Mouse (Mus musculus) midbrain, postnatal 0 days (tissue): ENCODE results near the gene Slc7a5. TPM values are rescaled to one million over a fixed set of nuclear protein-coding genes. Genes with fewer than 3 reads are reported as not detected.

ENCODE experiments used
- ATAC-seq: fragments of 200-750 bp; cut with Nextera tagmentation; 2 replicates; pipeline ENCODE4 v1.8.0; 2017; ENCODE audit warnings: moderate number of reproducible peaks, mild to moderate bottlenecking, moderate TSS enrichment, moderate library complexity; ENCODE audit not compliant: low FRiP score
- DNase-seq: peaks from one replicate; pipeline ENCODE4 v3.0.0-alpha.2; 2015; ENCODE audit warnings: low spot score
- H3K27ac ChIP-seq: fragments of 300-500 bp; sonication (generic); 2 replicates; pipeline ENCODE4 v1.5.1; 2014; ENCODE audit warnings: low read depth, mild to moderate bottlenecking, low read length, mixed read lengths
- H3K27me3 ChIP-seq: fragments of 300-500 bp; sonication (generic); 2 replicates; pipeline ENCODE4 v1.6.1; 2014; ENCODE audit warnings: low read length, control low read depth, mixed read lengths; ENCODE audit not compliant: insufficient read depth
- H3K36me3 ChIP-seq: fragments of 300-500 bp; sonication (generic); 2 replicates; pipeline ENCODE4 v1.6.1; 2014; ENCODE audit warnings: low read length, control low read depth, mixed read lengths; ENCODE audit not compliant: insufficient read depth
- H3K4me1 ChIP-seq: fragments of 300-500 bp; sonication (generic); 2 replicates; pipeline ENCODE4 v1.6.1; 2014; ENCODE audit warnings: mild to moderate bottlenecking, control low read depth, antibody characterized with exemption, low read length, mixed read lengths; ENCODE audit not compliant: insufficient read depth
- H3K4me2 ChIP-seq: fragments of 300-500 bp; sonication (generic); 2 replicates; pipeline ENCODE4 v1.6.1; 2014; ENCODE audit warnings: low read depth, mild to moderate bottlenecking, low read length, mixed read lengths; ENCODE audit not compliant: poor library complexity, severe bottlenecking
- H3K4me3 ChIP-seq: fragments of 300-500 bp; sonication (generic); 2 replicates; pipeline ENCODE4 v1.5.1; 2014; ENCODE audit warnings: low read depth, mild to moderate bottlenecking, low read length, moderate library complexity
- H3K9ac ChIP-seq: fragments of 300-500 bp; sonication (generic); replicated peaks from 2 replicates; pipeline ENCODE4 v1.6.1; 2014; ENCODE audit warnings: mild to moderate bottlenecking, low read length, moderate library complexity, mixed read lengths; ENCODE audit not compliant: poor library complexity, severe bottlenecking
- H3K9me3 ChIP-seq: fragments of 300-500 bp; sonication (generic); 2 replicates; pipeline ENCODE4 v1.6.1; 2016; ENCODE audit warnings: low read length, control low read depth
- CTCF ChIP-seq: IDR thresholded peaks from 2 replicates; pipeline ENCODE4 v1.5.1; 2016; ENCODE audit warnings: antibody characterized with exemption, mild to moderate bottlenecking
- WGBS: fragments of 180-500 bp; shearing (Covaris S2); extraction: QIAGEN DNeasy Blood & Tissue Kit; methylation state at CpG from one replicate; pipeline ENCODE4 v1.1.7; 2014; 5-methylcytosine and 5-hydroxymethylcytosine counted together
- polyA plus RNA-seq: library from polyadenylated mRNA; unstranded; fragments of >200 nt; fragmentation: Nextera tagmentation; extraction: Ambion mirVana; gene quantifications from 2 replicates; pipeline ENCODE4 v1.2.1, GENCODE M21; 2015
- total RNA-seq: library from RNA; depleted of rRNA; stranded (reverse); fragments of >200 nt; gene quantifications from 2 replicates; pipeline ENCODE4 v1.2.3, GENCODE M21; 2014

Gene Slc7a5
- total and polyA plus RNA-seq, 2 experiments from 2014 or later, result 64.5 to 115 TPM

DNA sequence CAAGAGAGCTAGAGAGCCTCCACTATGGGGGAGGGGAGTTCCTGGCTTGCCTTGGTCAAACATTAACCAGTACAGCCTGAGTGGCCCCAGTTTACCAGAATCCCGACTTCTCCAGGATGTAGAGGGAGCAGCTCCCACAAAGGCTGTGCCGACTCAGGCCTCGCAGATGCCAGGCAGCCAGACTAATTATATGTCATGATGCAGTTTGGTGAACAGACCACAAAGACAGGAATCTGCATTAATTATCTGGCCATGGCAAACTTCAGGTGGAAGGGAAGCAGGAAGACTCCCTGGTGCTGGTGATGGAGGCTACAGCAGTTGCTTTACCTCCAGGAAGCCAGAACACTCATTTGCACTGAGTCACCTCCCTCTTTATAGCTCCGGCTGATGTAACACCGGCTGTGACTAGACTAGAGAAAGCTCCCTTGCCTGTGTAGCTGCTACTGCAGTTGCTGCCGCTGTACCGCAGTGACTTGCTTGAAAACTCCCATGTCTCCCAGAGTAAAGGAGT, 9.6 kb downstream of the Slc7a5 start:
- no peaks in the 10 kb centered on the region for H3K9me3 ChIP-seq
- H3K27ac ChIP-seq, result peak overlapping the region; percentile 47; the same call in 1 of the 2 replicates
- peaks cover 13% of the 10 kb centered on the region; the same call in 1 of the 2 replicates for H3K4me1 ChIP-seq
- H3K36me3 ChIP-seq, result peaks cover 23% of the 10 kb centered on the region; the same call in 1 of the 2 replicates
- ATAC-seq (no peak), DNase-seq (peak; percentile 42)
- peak overlapping the region; percentile 24; the same call in 1 of the 2 replicates for H3K9ac ChIP-seq
- TF ChIP-seq CTCF, result no peak
- H3K27me3 ChIP-seq, result no peaks in the 10 kb centered on the region
- peak overlapping the region; percentile 29; the same call in 1 of the 2 replicates for H3K4me2 ChIP-seq
- 20% methylated on average over 7 of the region's 7 CpGs for WGBS
- 0 out of 2 replicates have a peak overlapping the region, but pooled peaks have one; percentile 5 for H3K4me3 ChIP-seq

DNA sequence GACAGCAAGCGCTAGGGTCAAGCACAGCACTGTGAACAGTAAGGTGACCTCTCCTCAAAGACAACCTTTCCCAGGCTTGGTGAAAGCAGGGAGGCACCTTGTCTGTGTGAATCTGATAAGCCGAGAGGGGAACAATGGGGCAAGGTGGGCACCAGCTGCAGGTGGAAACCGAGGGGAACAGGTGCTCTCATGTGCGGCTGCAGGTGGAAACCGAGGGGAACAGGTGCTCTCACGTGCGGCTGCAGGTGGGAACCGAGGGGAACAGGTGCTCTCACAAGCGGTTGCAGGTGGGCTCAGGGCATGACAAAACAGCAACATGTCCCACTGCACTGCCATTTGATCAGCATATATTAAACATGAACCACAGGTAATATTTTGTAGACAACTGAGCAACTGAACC, 10.3 kb downstream of the Slc7a5 start:
- peaks cover 24% of the 10 kb centered on the region; the same call in 1 of the 2 replicates for H3K36me3 ChIP-seq
- peaks cover 13% of the 10 kb centered on the region; the same call in 1 of the 2 replicates for H3K4me1 ChIP-seq
- no peaks in the 10 kb centered on the region for H3K27me3 ChIP-seq
- DNase-seq (no peak), ATAC-seq (no peak)
- H3K4me3 ChIP-seq, result no peak overlapping the region
- no peak overlapping the region for H3K4me2 ChIP-seq
- no peak for TF ChIP-seq CTCF
- H3K27ac ChIP-seq, result no peak overlapping the region
- no peak overlapping the region for H3K9ac ChIP-seq
- 85% methylated on average over 9 of the region's 9 CpGs for WGBS
- H3K9me3 ChIP-seq, result no peaks in the 10 kb centered on the region

DNA sequence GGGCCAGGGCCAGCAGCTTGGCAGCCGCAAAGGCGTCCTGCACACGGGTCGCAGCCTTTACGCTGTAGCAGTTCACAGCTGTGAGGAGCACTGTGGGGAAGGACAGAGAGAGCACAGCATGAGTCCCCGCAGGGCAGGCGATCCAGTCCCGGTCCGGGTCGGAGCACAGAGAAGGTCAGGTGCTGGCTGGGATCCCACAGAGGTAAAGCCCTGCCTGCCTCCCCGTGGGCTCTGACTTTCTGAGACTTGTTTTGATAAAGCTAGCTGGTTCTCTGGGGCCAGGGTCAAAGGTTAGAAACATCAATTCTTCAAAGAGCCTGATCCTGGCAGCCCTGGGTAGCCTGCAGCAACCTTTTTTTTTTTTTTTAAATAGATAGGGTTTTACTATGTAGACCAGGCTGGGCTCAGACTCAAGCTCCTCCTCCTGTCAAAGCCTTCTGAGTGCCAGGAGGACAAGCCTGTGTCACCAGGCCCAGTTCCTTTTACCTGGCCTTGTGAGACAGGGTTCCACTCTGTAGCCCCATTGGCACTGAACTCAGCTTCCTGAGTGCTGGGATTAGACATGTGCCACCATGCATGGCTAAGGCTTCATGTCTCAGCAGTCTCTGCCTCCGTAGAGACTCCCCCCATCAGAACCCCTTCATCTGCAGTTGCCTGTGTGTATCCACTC, 10.9 kb downstream of the Slc7a5 start:
- Histone ChIP-seq H3K27ac (no peak overlapping the region), H3K9me3 (no peaks in the 10 kb centered on the region), H3K4me2 (no peak overlapping the region), H3K9ac (no peak overlapping the region), H3K27me3 (no peaks in the 10 kb centered on the region), H3K4me1 (peaks cover 13% of the 10 kb centered on the region; the same call in 1 of the 2 replicates), H3K4me3 (no peak overlapping the region), H3K36me3 (peaks cover 24% of the 10 kb centered on the region; the same call in 1 of the 2 replicates)
- no peak for TF ChIP-seq CTCF
- ATAC-seq, result no peak
- WGBS, result 26% methylated on average over 12 of the region's 12 CpGs
- no peak for DNase-seq

DNA sequence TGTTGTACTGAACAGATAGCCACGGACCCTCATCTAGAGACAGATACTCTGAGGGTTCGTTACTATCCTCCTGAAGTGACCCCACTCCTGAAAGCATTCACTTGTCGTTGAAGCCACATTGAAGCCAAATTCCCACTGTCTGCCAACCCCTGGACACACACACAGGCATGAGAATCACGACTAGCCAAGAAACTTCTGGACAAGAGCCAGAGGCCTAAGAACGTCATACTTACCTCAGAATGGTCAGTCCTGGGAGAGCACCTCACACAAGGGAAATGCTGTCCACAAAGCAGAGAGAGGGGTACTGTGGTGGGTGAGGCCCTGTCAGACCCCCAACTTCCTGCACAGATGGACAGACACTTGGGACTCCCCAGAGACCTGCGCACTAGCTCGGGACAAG, 11.6 kb downstream of the Slc7a5 start:
- no peak for TF ChIP-seq CTCF
- no peaks in the 10 kb centered on the region for H3K27me3 ChIP-seq
- H3K4me1 ChIP-seq, result peaks cover 13% of the 10 kb centered on the region; the same call in 1 of the 2 replicates
- no peaks in the 10 kb centered on the region for H3K9me3 ChIP-seq
- WGBS, result 63% methylated on average over 7 of the region's 7 CpGs
- H3K4me3 ChIP-seq, result no peak overlapping the region
- DNase-seq, result peak; percentile 47
- no peak for ATAC-seq
- no peak overlapping the region for H3K9ac ChIP-seq
- no peak overlapping the region for H3K4me2 ChIP-seq
- peaks cover 24% of the 10 kb centered on the region; the same call in 1 of the 2 replicates for H3K36me3 ChIP-seq
- no peak overlapping the region for H3K27ac ChIP-seq

DNA sequence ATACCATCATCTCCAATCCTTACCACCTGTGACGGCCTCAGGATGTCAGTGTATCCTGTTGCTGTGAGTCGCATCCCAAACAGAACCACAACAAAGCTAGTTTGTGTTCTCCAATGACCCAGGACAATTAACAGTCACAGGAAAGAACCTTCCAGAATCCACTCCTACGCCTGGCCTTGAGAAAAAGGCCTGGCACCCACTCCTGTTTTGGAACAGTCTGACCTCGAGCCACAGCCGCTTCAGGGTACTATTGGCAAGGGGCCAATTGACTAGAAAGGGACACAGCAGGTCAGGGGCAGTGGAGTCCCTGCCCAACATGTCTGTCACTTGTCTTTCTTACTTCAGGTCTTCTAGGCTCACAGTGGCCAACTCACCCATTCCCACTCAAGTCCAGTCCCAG, 14.6 kb downstream of the Slc7a5 start:
- Histone ChIP-seq H3K9me3 (no peaks in the 10 kb centered on the region), H3K36me3 (peaks cover 33% of the 10 kb centered on the region), H3K4me2 (no peak overlapping the region), H3K27ac (no peak overlapping the region), H3K4me1 (peaks cover 5% of the 10 kb centered on the region; the same call in 1 of the 2 replicates), H3K9ac (no peak overlapping the region), H3K4me3 (no peak overlapping the region), H3K27me3 (no peaks in the 10 kb centered on the region)
- ATAC-seq (no peak), DNase-seq (no peak)
- TF ChIP-seq CTCF, result no peak
- WGBS, result 72% methylated on average over 5 of the region's 5 CpGs
